Mouse (Mus musculus): ENCODE data around the gene Pfn2.
"Not testable (repeated sequence)": the region's sequence is repeated elsewhere in the genome, so short reads cannot be mapped to it uniquely, and the experiment has no call there.

Gene Pfn2

GRCm38 (mm10) chr3:57847760-57848185 lies at the start of gene Pfn2:
Pfn2 (minus strand) TSS chr3:57848079.
- DNase-seq (ENCODE audit: low read depth, low spot score), result peak; percentile 63

DNA sequence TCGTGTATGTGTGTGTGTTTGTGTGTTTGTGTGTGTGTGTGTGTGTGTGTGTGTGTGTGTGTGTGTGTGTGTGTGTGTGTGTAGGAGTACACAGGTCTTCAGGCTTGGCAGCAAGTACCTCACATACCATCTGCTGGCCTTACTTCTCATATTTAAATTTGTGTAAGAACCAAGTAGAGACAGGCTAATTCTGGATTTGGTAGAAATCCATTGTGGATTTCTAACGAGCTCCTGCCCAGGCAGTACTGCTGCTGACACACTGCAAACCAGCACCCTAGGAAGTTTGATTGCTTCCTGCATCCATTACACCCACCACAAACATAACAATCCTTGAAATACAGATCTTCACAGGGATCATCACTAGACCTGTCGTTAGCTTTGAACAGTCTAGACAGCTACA lies 35.1 kb upstream of the Pfn2 start:
- DNase-seq (ENCODE audit: low read depth, low spot score), result no peak

DNA sequence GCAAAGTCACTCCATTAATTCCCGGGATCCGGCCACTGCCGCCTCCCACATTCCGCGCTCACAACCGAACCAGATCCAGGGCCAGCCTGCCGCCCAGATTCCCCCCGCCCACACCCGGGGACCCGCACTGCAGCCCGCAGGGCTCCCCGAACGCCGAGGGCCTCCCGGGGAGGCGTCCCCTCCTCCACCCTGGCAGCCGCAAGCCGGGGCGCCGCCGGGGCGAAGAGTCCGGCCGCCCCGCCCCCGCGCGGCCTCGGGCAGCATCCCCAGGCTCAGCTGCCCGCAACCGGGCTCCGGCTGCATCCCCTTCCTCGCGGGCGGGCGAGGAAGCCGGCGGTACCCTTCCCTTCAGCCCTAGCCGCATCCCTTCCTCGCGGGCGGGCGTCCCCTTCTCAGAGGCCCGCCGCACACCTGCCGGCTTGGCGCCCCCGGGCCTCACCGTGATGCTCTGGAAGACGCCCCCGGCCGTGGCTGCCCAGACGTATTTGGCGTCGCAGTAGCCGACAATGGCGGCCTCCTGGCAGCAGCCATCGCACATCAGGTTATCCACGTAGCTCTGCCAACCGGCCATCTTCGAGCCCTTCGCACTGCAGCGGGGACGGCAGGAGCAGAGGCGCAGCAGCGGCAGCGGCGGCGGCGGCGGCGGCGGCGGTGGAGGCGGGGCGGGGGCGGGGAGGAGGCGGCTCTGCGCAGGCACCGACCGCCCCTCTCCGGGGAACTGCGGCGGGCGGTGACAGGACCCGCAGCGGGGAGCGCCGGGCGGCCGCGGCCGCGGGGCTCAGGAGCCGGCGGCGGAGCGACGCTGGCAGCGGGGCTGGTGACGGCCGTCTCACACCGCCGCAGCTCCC lies 743 bp downstream of the Pfn2 start:
- peak; percentile 41 for DNase-seq (ENCODE audit: low read depth, low spot score)

GRCm38 (mm10) chr3:57846662-57846911 lies 1.3 kb downstream of the Pfn2 start:
- DNase-seq (ENCODE audit: low read depth, low spot score), result peak; percentile 46

GRCm38 (mm10) chr3:57845786-57846661 lies 1.9 kb downstream of the Pfn2 start:
- peak; percentile 37 for DNase-seq (ENCODE audit: low read depth, low spot score)

DNA sequence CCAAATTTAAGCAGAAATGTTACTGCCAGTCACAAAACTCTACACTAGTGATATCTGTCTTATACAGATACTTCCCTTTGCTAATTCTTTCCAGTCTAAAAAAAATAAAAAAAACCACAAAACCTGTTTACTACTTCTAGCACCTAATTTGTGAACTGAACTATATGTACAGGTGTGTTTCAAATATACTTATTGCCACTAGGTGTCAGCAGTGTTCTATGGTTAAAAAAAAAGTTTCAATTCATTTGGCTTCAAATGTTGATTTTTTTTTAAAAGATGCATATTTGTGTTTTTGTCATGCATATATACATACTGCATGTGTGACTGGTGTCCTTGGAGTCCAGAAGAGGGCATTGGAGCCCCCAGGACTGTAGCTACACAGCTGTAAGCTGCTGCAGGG lies 4.1 kb downstream of the Pfn2 start:
- no peak for DNase-seq (ENCODE audit: low read depth, low spot score)

DNA sequence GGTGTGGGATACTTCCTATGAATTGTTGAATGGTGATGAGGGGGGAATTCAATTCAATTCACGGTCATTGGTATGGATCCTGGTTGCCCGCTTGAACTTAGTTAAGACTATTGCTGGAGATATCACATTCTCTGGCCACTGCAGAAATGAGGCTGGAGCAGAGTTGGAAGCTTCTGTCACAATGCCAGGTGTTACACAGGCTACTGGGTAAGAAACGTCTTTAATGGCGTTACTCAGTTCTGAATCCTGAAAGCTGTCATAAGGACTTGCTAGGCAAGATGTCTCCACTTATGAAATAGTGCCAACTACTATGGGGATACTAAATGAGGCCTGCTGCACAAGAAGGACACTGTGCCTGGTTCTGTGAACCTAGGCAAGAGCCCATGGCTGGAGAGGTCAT lies 11.0 kb downstream of the Pfn2 start:
- DNase-seq (ENCODE audit: low read depth, low spot score), result no peak

DNA sequence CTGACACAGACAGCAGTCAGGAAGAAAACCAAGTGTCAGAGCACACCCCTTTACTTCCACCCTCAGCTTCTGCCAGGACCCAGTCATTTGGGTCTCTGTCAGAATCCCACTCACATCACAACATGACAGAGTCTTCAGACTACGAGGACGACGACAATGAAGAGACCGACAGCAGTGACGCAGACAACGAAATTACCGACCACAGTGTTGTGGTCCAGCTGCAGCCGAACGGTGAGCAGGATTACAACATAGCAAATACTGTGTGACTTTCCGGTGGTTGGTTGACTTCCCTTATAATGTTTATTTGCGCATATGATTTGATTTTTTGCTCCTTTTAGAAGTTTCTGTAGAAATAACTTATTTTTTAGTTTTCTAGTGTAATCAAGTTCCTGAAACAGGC lies 14.3 kb downstream of the Pfn2 start:
- no peak for DNase-seq (ENCODE audit: low read depth, low spot score)

DNA sequence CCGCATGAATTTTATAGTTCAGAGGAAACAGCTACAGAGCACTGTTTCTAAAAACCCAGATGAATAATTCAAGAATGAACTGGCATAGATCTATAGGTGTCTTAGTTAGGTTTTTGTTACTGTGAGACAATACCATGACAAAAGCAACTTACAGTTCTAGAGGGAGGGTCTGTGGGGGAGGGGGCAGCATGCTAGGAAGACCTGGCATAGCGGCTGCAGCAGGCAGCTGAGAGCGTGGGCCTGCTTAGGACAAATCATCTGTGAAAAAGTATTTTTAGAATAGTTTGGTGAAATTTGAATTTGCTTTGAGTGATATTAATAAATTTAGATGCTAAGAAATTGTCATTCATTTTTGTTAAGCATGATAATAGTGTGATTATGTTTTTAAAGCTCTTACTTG lies 22.0 kb downstream of the Pfn2 start:
- DNase-seq (ENCODE audit: low read depth, low spot score), result no peak

DNA sequence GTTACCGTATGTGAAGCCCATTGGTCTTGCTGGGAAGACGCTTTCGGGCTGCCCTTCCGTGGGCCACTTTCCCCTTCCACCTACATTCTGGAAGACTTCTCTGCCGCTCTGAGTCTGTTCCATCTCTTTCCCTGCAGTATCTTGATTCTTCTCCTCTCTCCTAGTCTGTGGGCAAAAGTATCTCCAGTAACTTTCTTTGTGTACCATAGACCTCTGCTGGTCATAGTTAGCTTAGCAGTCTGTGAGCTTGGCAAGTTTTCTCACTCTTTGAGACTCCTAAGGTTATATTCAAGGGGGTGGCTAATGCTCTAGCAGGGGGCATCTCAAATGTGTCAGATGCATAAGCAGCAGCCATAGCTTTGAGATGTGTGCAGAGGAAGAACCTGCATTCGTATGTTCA lies 32.4 kb downstream of the Pfn2 start:
- peak; percentile 48 for DNase-seq (ENCODE audit: low read depth, low spot score)

DNA sequence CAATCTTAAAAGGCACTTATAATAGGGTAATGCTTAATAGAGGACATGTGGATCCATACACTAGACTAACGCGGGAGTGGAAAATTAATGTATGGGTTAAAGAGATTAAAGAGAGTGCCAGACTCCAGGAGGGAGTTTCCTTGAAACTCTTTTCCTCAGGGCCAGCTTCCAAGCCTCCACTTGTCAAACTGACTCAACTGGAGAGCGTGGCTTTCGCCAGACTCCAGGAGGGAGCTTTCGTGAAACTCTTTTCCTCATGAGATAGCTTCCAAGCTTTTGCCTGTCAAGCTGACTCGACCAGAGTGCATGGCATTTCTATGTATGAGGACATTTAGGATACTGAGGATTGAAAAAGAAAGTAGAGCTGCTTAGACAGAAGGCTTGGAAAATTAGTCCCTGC lies 52.8 kb downstream of the Pfn2 start:
- not testable (repeated sequence) for DNase-seq (ENCODE audit: low read depth, low spot score)
